Comparison of ENCODE assay signal across 40 mouse cellular contexts in genomic region chr17:35111774-35112173, GRCm38 (mm10). TPM values are rescaled to one million over a fixed set of nuclear protein-coding genes. Genes with fewer than 3 reads are reported as not detected.
DNase-seq lines count a peak whose midpoint lies in the region; ATAC-seq and TF ChIP-seq lines count a peak whose summit lies in the region.
"Had no signal": no experiment of that assay in that cellular context is flagged by ENCODE, and none has a peak within 500 bp of the region (broad histone marks: within the 10 kb centered on the region; RNA-seq: fewer than 3 reads in every experiment).

No protein-coding gene starts in this region.

- 66% methylated on average over 9 of the region's 9 CpGs for WGBS in heart, embryonic 10.5 days
- WGBS in heart, embryonic 15.5 days = 72% methylated on average over 9 of the region's 9 CpGs
- WGBS in lung, postnatal 0 days = 61% methylated on average over 9 of the region's 9 CpGs

- peaks cover 7% of the 10 kb centered on the region; the same call in 1 of the 2 replicates for H3K4me1 ChIP-seq in heart, embryonic 10.5 days
- H3K4me1 ChIP-seq in heart, embryonic 15.5 days (replicated peaks) = no peaks in the 10 kb centered on the region
- no peaks in the 10 kb centered on the region for H3K4me1 ChIP-seq in lung, postnatal 0 days (ENCODE audit: insufficient read depth, low read depth, low read length)
- H3K4me1 ChIP-seq: embryonic facial prominence, embryonic 15.5 days; hindbrain, embryonic 15.5 days; midbrain, embryonic 10.5 days; midbrain, embryonic 15.5 days; neural tube, embryonic 15.5 days had no signal

- no peak for DNase-seq in heart, embryonic 10.5 days (ENCODE audit: low spot score)
- no peak for DNase-seq in heart, adult 18-20 months
- no peak for DNase-seq in heart, adult 8-10 months (ENCODE audit: low spot score)
- peak; percentile 25 for DNase-seq in lung, postnatal 0 days (ENCODE audit: low spot score)
- no peak for DNase-seq in lung, postnatal 4 days
- DNase-seq in layer of hippocampus, adult 9-10 months (ENCODE audit: low spot score) = no peak
- DNase-seq: adrenal gland, adult 2 months; adrenal gland, postnatal 36 days; B cell, adult 2 months; cerebellum, adult 2 months; cerebellum, postnatal 14 days; gastrocnemius, postnatal 36 days; kidney, adult 11 months; kidney, postnatal 14 days; liver; retina, postnatal 1 day; right cerebral cortex, postnatal 14 days; thymus, postnatal 4 days had no signal

- ATAC-seq in heart, embryonic 15.5 days (replicated peaks; ENCODE audit: insufficient number of reproducible peaks, insufficient read depth, low FRiP score, low read depth) = peak; percentile 44; the same call in 1 of the 2 replicates
- 0 out of 2 replicates have a peak, but pooled peaks have one; percentile 12 for ATAC-seq in lung, postnatal 0 days
- ATAC-seq: activated CD4-positive, CD25-positive, alpha-beta regulatory T cell, adult 4 months; forebrain, embryonic 14.5 days; inflammation-experienced regulatory T-cells, adult 6 months; midbrain, embryonic 15.5 days had no signal

- H3K9ac ChIP-seq in heart, embryonic 15.5 days = no peak overlapping the region
- no peak overlapping the region for H3K9ac ChIP-seq in lung, postnatal 0 days (replicated peaks; ENCODE audit: low read depth)
- H3K9ac ChIP-seq: embryonic facial prominence, embryonic 15.5 days; hindbrain, embryonic 15.5 days; liver, embryonic 15.5 days; midbrain, embryonic 15.5 days; neural tube, embryonic 15.5 days had no signal

- H3K36me3 ChIP-seq in heart, embryonic 10.5 days = peaks cover 28% of the 10 kb centered on the region
- peaks cover 9% of the 10 kb centered on the region for H3K36me3 ChIP-seq in heart, embryonic 15.5 days
- peaks cover 4% of the 10 kb centered on the region; the same call in 1 of the 2 replicates for H3K36me3 ChIP-seq in lung, postnatal 0 days (ENCODE audit: insufficient read depth, low read length)

- H3K4me3 ChIP-seq in heart, embryonic 10.5 days = no peak overlapping the region
- H3K4me3 ChIP-seq in heart, embryonic 15.5 days = 0 out of 2 replicates have a peak overlapping the region, but pooled peaks have one; percentile 17
- H3K4me3 ChIP-seq in lung, postnatal 0 days (ENCODE audit: low read depth, low read length) = no peak overlapping the region
- H3K4me3 ChIP-seq: embryonic facial prominence, embryonic 15.5 days; hindbrain, embryonic 10.5 days; hindbrain, embryonic 15.5 days; liver, embryonic 15.5 days; midbrain, embryonic 10.5 days; midbrain, embryonic 15.5 days; neural tube, embryonic 15.5 days had no signal

- no peaks in the 10 kb centered on the region for H3K27me3 ChIP-seq in heart, embryonic 10.5 days (ENCODE audit: insufficient read depth, poor library complexity, severe bottlenecking)
- H3K27me3 ChIP-seq in heart, embryonic 15.5 days = no peaks in the 10 kb centered on the region
- H3K27me3 ChIP-seq in lung, postnatal 0 days (replicated peaks; ENCODE audit: insufficient read depth, low read length) = no peaks in the 10 kb centered on the region
- H3K27me3 ChIP-seq: embryonic facial prominence, embryonic 15.5 days; hindbrain, embryonic 15.5 days; midbrain, embryonic 15.5 days; neural tube, embryonic 15.5 days had no signal

- TF ChIP-seq CTCF in lung, postnatal 0 days (IDR thresholded peaks at IDR 0.05) = no peak

- TF ChIP-seq EP300 in lung, postnatal 0 days (IDR thresholded peaks at IDR 0.05) = no peak

- peak overlapping the region; percentile 36 for H3K4me2 ChIP-seq in heart, embryonic 15.5 days
- H3K4me2 ChIP-seq in lung, postnatal 0 days (replicated peaks; ENCODE audit: low read depth, low read length) = no peak overlapping the region
- H3K4me2 ChIP-seq: embryonic facial prominence, embryonic 15.5 days; hindbrain, embryonic 15.5 days; liver, embryonic 15.5 days; midbrain, embryonic 15.5 days; neural tube, embryonic 15.5 days had no signal

- H3K27ac ChIP-seq in heart, embryonic 10.5 days = peak overlapping the region; percentile 69
- peak overlapping the region; percentile 47 for H3K27ac ChIP-seq in heart, embryonic 15.5 days
- H3K27ac ChIP-seq in lung, postnatal 0 days (ENCODE audit: low read length) = peak overlapping the region; percentile 15; the same call in 1 of the 2 replicates
- H3K27ac ChIP-seq: embryonic facial prominence, embryonic 15.5 days; hindbrain, embryonic 10.5 days; hindbrain, embryonic 15.5 days; liver, embryonic 15.5 days; midbrain, embryonic 10.5 days; midbrain, embryonic 15.5 days; neural tube, embryonic 15.5 days had no signal

- H3K9me3 ChIP-seq in heart, embryonic 10.5 days = no peaks in the 10 kb centered on the region
- no peaks in the 10 kb centered on the region for H3K9me3 ChIP-seq in heart, embryonic 15.5 days (replicated peaks)
- H3K9me3 ChIP-seq in lung, postnatal 0 days (ENCODE audit: low read length) = no peaks in the 10 kb centered on the region
- H3K9me3 ChIP-seq: embryonic facial prominence, embryonic 15.5 days; hindbrain, embryonic 10.5 days; hindbrain, embryonic 15.5 days; liver, embryonic 15.5 days; midbrain, embryonic 10.5 days; midbrain, embryonic 15.5 days; neural tube, embryonic 15.5 days had no signal

RNA-seq across cellular contexts. Expression of gene Ly6g5b, which starts 3.5 kb away (rescaled TPM):
- polyA plus RNA-seq in heart, embryonic 10.5 days (2016; fragmentation: Nextera tagmentation; extraction: Ambion mirVana) = 0.73 and 0.99 TPM in 2 replicates
- not detected for total RNA-seq in heart, adult 18-20 months (2021)
- 0.31 and 0.66 TPM in 2 replicates for polyA plus RNA-seq in heart, embryonic 15.5 days (2015; fragmentation: Nextera tagmentation; extraction: Ambion mirVana)
- total RNA-seq in heart, adult 8-10 months (2022) = not detected
- polyA plus RNA-seq in lung, postnatal 0 days (2015; fragmentation: Nextera tagmentation; extraction: Ambion mirVana) = 0.60 and 0.69 TPM in 2 replicates
- total RNA-seq: gastrocnemius, postnatal 36 days had no signal

RNA-seq across cellular contexts. Expression of gene Ly6g5c, which starts 3.7 kb away (rescaled TPM):
- polyA plus RNA-seq in heart, embryonic 10.5 days (2016; fragmentation: Nextera tagmentation; extraction: Ambion mirVana) = not detected in 2 replicates
- not detected for total RNA-seq in heart, adult 18-20 months (2021)
- polyA plus RNA-seq in heart, embryonic 15.5 days (2015; fragmentation: Nextera tagmentation; extraction: Ambion mirVana) = 0.41 TPM in 1 of 2 replicates, not detected in the other
- total RNA-seq in heart, adult 8-10 months (2022) = not detected
- not detected in 2 replicates for polyA plus RNA-seq in lung, postnatal 0 days (2015; fragmentation: Nextera tagmentation; extraction: Ambion mirVana)
- total RNA-seq: adrenal gland, adult 2 months; adrenal gland, postnatal 36 days; gastrocnemius, postnatal 36 days; layer of hippocampus, postnatal 10 days; left cerebral cortex, adult 18-20 months; left cerebral cortex, postnatal 14 days; megakaryocyte progenitor cell, adult 5-6 weeks had no signal
- polyA plus RNA-seq: activated CD4-positive, CD25-positive, alpha-beta regulatory T cell, adult 4 months; adrenal gland, adult 2 months; brain, embryonic 14.5 days; cortical plate, adult 2 months; embryonic facial prominence, embryonic 15.5 days; forebrain, embryonic 14.5 days; hindbrain, embryonic 10.5 days; hindbrain, embryonic 15.5 days; inflammation-experienced regulatory T-cells, adult 6 months; kidney, embryonic 14.5 days; limb, embryonic 11.5 days; liver, embryonic 15.5 days; midbrain, embryonic 10.5 days; midbrain, embryonic 15.5 days; neural tube, embryonic 15.5 days; small intestine, adult 2 months; stomach, embryonic 14.5 days; thymus, postnatal 0 days had no signal

RNA-seq across cellular contexts. Expression of gene Gpank1, which starts 9.5 kb away (rescaled TPM):
- 17.1 and 24.5 TPM in 2 replicates for polyA plus RNA-seq in heart, embryonic 10.5 days (2016; fragmentation: Nextera tagmentation; extraction: Ambion mirVana)
- 10 to 100 TPM in 1 of 2 experiments, 1 to 10 TPM in 1; 7.3 to 10.5 TPM for total RNA-seq in heart, adult 18-20 months (2021)
- polyA plus RNA-seq in heart, embryonic 15.5 days (2015; fragmentation: Nextera tagmentation; extraction: Ambion mirVana) = 10.0 and 13.8 TPM in 2 replicates
- total RNA-seq in heart, adult 8-10 months (2022) = 10 to 100 TPM in 1 of 4 experiments, 1 to 10 TPM in 3; 6.6 to 10.2 (median 8.2) TPM
- polyA plus RNA-seq in lung, postnatal 0 days (2015; fragmentation: Nextera tagmentation; extraction: Ambion mirVana) = 16.0 and 18.5 TPM in 2 replicates

RNA-seq across cellular contexts. Expression of gene Csnk2b, which starts 10.1 kb away (rescaled TPM):
- polyA plus RNA-seq in heart, embryonic 10.5 days (2016; fragmentation: Nextera tagmentation; extraction: Ambion mirVana) = 220 and 246 TPM in 2 replicates
- total RNA-seq in heart, adult 18-20 months (2021) = 100 to 1,000 TPM; 149 to 150 TPM
- polyA plus RNA-seq in heart, embryonic 15.5 days (2015; fragmentation: Nextera tagmentation; extraction: Ambion mirVana) = 200 and 211 TPM in 2 replicates
- total RNA-seq in heart, adult 8-10 months (2022) = 100 to 1,000 TPM; 152 to 184 (median 155) TPM
- polyA plus RNA-seq in lung, postnatal 0 days (2015; fragmentation: Nextera tagmentation; extraction: Ambion mirVana) = 203 and 207 TPM in 2 replicates

RNA-seq across cellular contexts. Expression of gene D17H6S53E, which starts 14.4 kb away (rescaled TPM):
- 7.4 and 11.5 TPM in 2 replicates for polyA plus RNA-seq in heart, embryonic 10.5 days (2016; fragmentation: Nextera tagmentation; extraction: Ambion mirVana)
- 10 to 100 TPM; 25.3 to 28.5 TPM for total RNA-seq in heart, adult 18-20 months (2021)
- 10.1 and 11.2 TPM in 2 replicates for polyA plus RNA-seq in heart, embryonic 15.5 days (2015; fragmentation: Nextera tagmentation; extraction: Ambion mirVana)
- 10 to 100 TPM; 27.8 to 33.4 (median 30.3) TPM for total RNA-seq in heart, adult 8-10 months (2022)
- polyA plus RNA-seq in lung, postnatal 0 days (2015; fragmentation: Nextera tagmentation; extraction: Ambion mirVana) = 14.4 and 16.3 TPM in 2 replicates

Comparison
In these comparisons a context has a peak if more than half of its experiments do, and no peak if none do; other contexts are left out.
1. H3K27ac ChIP-seq: peak in every context shown above with its lines; median percentile 69 in heart, embryonic 10.5 days; 47 in heart, embryonic 15.5 days; 15 in lung, postnatal 0 days.